Mouse (Mus musculus) G1E (cell line): ENCODE results near the gene Echdc3. TPM values are rescaled to one million over a fixed set of nuclear protein-coding genes. Genes with fewer than 3 reads are reported as not detected.

Experiments
- ATAC-seq: 2 replicates; pipeline ENCODE4 v1.8.0; 2016; ENCODE audit warnings: mild to moderate bottlenecking; ENCODE audit not compliant: insufficient number of reproducible peaks, poor library complexity, low FRiP score, severe bottlenecking; ENCODE audit errors: extremely low read depth
- DNase-seq: peaks from one replicate; pipeline ENCODE4 v3.0.0; 2012; ENCODE audit warnings: low spot score
- H3K27me3 ChIP-seq: 2 replicates; pipeline ENCODE4 v1.6.1; 2012; ENCODE audit warnings: mild to moderate bottlenecking, low read length, inconsistent platforms; ENCODE audit not compliant: insufficient read depth
- H3K36me3 ChIP-seq: replicated peaks from 2 replicates; pipeline ENCODE3; 2012; ENCODE audit warnings: mild to moderate bottlenecking, inconsistent platforms
- H3K4me1 ChIP-seq: 2 replicates; pipeline ENCODE4 v1.6.1; 2012; ENCODE audit warnings: low read depth, low read length, inconsistent platforms, mixed read lengths; ENCODE audit not compliant: insufficient read depth
- H3K4me3 ChIP-seq: 2 replicates; pipeline ENCODE4 v1.5.1; 2012; ENCODE audit warnings: low read depth, mild to moderate bottlenecking, inconsistent platforms, low read length, moderate library complexity, mixed read lengths
- H3K9me3 ChIP-seq: replicated peaks from 2 replicates; pipeline ENCODE4 v1.6.1; 2012; ENCODE audit warnings: inconsistent platforms
- CTCF ChIP-seq: IDR thresholded peaks from 2 replicates; pipeline ENCODE4 v1.5.1; 2012; ENCODE audit warnings: low read depth, low read length, inconsistent platforms, mixed read lengths
- GATA1 ChIP-seq: IDR thresholded peaks from 2 replicates; pipeline ENCODE4 v1.6.1; 2012; ENCODE audit warnings: borderline replicate concordance, low read length, inconsistent platforms, mixed read lengths
- GATA2 ChIP-seq: IDR thresholded peaks from 2 replicates; pipeline ENCODE4 v1.6.1; 2012; ENCODE audit warnings: low read depth, low read length, inconsistent platforms, borderline replicate concordance
- POLR2AphosphoS5 ChIP-seq: IDR thresholded peaks from 2 replicates; pipeline ENCODE4 v1.6.1; 2012; ENCODE audit warnings: low read depth, low read length, inconsistent platforms; ENCODE audit not compliant: insufficient replicate concordance
- TAL1 ChIP-seq: conservative IDR thresholded peaks from 2 replicates; pipeline ENCODE4 v1.6.1; 2012; ENCODE audit warnings: low read depth, low read length, inconsistent platforms, mixed read lengths
- polyA plus RNA-seq: library from polyadenylated mRNA; stranded (reverse); fragments of >175 nt; gene quantifications from 2 replicates; pipeline ENCODE4 v1.2.3, GENCODE M21; 2012
- total RNA-seq, 2 experiments: library from RNA; stranded (forward) in 1 of 2; stranded (reverse) in 1 of 2; fragments of 200-1000 nt in 1 of 2; fragments of >200 nt in 1 of 2; fragmentation: Nextera tagmentation in 1 of 2; gene quantifications; 2 replicates each; pipeline ENCODE4 v1.2.3; 2014 to 2017

Echdc3 gene
- total and polyA plus RNA-seq, 3 experiments: 0.27 TPM; not detected in 2

DNA sequence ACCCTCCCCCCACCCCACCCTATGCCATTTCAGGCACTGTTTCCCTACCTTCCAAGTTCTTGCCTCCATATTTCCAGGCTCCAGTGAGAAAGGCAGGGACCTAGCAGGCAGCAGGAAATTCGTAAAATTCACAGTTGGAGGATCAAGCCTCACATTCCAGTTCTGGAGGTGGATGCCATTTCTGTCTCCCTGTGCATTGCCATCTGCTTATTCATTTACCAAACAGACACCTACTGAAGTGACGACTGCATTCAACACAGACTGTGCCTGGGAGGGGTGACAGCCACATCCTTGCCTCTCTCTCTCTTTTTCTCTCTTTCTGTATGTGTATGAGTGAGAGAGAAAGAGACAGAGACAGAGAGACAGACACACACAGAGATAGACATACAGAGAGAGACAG lies 44.3 kb upstream of the Echdc3 start:
- H3K4me3 ChIP-seq: no peak overlapping the region
- 0 out of 2 replicates have a peak, but pooled peaks cover 3% of the 10 kb centered on the region for H3K27me3 ChIP-seq
- peaks cover 8% of the 10 kb centered on the region for H3K4me1 ChIP-seq
- ATAC-seq (no peak), DNase-seq (no peak)
- peaks cover 7% of the 10 kb centered on the region for H3K9me3 ChIP-seq
- no peaks in the 10 kb centered on the region for H3K36me3 ChIP-seq
- TF ChIP-seq TAL1: no peak
- TF ChIP-seq POLR2AphosphoS5: no peak
- TF ChIP-seq GATA1: no peak
- no peak for TF ChIP-seq GATA2
- no peak for TF ChIP-seq CTCF

DNA sequence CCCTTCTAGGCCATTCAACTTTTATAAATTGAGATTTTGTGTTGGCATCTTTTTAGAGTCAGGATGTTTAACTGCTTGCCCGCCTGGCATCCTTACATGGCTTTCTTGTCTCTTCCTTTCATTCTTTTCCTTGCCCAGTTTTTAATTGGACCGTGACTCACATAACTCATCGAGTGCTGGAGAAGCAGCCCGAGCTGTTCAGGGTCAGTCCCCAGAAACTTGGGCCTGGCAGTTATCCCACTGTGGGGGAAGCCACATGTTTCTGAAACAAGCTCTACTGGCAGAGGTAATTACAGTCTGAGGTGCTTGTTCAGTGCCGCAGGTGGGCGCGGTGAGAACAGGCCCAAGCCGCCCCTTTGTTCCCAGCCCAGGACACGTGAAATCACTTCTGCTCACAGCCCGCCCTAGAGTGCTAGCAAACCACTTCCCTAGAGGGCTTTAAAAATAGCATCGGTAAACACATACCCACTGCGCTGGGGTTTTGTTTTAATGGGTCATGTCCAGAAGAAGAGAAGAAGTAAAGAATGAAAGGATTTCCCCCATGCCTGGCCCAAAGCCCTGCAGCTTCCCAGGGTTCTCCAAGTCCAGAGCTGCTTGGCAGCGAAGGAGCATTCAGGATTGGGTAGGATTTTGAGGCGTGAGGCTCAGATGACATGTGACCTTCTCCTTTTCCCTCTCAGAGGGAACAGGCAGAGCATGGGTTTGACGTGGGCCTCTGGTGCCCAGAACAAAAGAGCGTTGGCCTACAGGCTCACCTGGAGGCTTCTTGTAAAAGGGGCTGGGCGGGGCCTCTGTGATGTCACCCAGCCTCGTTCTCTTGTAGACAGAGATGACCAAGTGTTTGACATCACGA lies 43.4 kb upstream of the Echdc3 start:
- no peaks in the 10 kb centered on the region for H3K36me3 ChIP-seq
- peaks cover 7% of the 10 kb centered on the region for H3K9me3 ChIP-seq
- no peak for DNase-seq
- peaks cover 10% of the 10 kb centered on the region for H3K4me1 ChIP-seq
- no peak for TF ChIP-seq GATA1
- no peak for TF ChIP-seq GATA2
- TF ChIP-seq POLR2AphosphoS5: no peak
- no peak for TF ChIP-seq CTCF
- TF ChIP-seq TAL1: no peak
- H3K27me3 ChIP-seq: peaks cover 6% of the 10 kb centered on the region; the same call in 1 of the 2 replicates
- ATAC-seq: no peak
- no peak overlapping the region for H3K4me3 ChIP-seq

DNA sequence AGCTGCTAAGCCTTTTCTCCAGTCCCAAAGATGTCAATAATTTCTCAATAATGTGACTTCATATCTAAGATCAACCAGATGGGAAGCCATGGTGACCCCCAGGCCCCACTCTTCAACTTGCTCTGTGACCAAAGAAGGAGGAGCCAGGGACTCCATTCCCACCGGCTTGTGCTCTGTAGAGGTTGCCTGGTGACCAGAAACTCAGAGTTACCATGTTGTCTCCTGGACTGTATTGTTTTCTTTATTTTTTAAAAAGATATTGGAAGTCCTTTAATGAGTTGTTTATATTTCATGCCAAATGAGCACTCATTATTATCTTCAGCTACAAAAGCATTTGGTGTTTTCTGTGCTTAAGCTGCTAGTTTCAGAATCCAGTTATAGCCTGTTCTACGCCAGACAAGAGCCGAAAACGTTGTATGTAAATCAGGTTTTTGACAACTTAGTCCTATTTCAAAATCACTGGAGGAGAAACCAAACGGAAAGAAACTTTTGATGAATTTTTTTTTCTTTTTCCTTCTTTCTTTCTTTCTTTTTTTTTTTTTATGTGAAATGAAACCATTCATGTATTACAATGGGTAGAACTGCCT lies 42.7 kb upstream of the Echdc3 start:
- ATAC-seq (no peak), DNase-seq (no peak)
- H3K9me3 ChIP-seq: peaks cover 7% of the 10 kb centered on the region
- H3K36me3 ChIP-seq: no peaks in the 10 kb centered on the region
- H3K4me3 ChIP-seq: no peak overlapping the region
- TF ChIP-seq GATA1 (no peak), GATA2 (no peak), TAL1 (no peak)
- H3K4me1 ChIP-seq: peaks cover 13% of the 10 kb centered on the region
- H3K27me3 ChIP-seq: peaks cover 9% of the 10 kb centered on the region; the same call in 1 of the 2 replicates

DNA sequence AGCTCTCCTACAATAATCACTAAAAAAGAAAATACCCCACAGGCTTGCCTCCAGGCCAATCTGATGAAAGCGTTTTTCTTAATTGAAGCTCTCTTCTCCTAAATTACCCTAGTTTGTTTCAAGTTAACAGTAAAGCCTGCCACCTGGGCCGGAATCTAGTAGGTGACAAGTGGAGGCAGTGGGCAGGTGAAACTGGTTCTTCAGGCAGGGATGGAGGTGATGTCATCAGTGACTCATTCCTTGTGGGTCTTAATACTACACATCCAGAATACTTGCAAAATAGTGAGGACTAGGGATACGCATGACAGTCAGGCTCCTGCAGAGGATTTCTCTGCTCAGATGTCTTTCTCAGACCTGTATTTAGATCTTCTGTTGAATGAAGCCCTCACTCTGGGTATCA lies 39.7 kb upstream of the Echdc3 start:
- TF ChIP-seq CTCF (no peak), GATA1 (no peak), POLR2AphosphoS5 (no peak), GATA2 (no peak), TAL1 (no peak)
- Histone ChIP-seq H3K4me1 (peaks cover 13% of the 10 kb centered on the region), H3K27me3 (peaks cover 15% of the 10 kb centered on the region), H3K36me3 (no peaks in the 10 kb centered on the region), H3K4me3 (no peak overlapping the region), H3K9me3 (0 out of 2 replicates have a peak, but pooled peaks cover 4% of the 10 kb centered on the region)
- DNase-seq (no peak), ATAC-seq (no peak)

DNA sequence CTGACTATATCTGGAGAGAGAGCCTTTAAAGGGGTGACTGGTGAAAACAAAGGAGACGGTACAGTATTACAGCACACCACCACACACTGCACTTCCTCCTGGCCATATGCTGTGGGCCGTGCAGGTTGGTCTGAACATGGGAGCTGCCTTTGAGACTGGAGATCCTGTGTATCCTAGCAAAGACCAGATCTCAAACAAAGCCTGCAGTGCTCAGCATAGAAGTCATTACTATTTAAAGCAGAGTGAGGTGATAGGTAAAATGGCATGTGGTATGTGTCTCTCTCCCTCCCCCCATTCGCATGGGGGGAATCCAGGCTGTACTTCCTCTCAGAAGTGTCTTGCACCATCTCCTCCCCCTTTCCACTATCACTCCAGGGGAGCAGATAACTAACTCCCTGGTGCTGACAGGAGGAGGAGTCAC lies 38.3 kb upstream of the Echdc3 start:
- peaks cover 19% of the 10 kb centered on the region for H3K27me3 ChIP-seq
- TF ChIP-seq GATA1 (no peak), TAL1 (no peak), CTCF (no peak), POLR2AphosphoS5 (no peak), GATA2 (no peak)
- H3K4me1 ChIP-seq: peaks cover 8% of the 10 kb centered on the region
- DNase-seq (no peak), ATAC-seq (no peak)
- H3K36me3 ChIP-seq: no peaks in the 10 kb centered on the region
- H3K4me3 ChIP-seq: no peak overlapping the region
- peaks cover 4% of the 10 kb centered on the region; the same call in 1 of the 2 replicates for H3K9me3 ChIP-seq

DNA sequence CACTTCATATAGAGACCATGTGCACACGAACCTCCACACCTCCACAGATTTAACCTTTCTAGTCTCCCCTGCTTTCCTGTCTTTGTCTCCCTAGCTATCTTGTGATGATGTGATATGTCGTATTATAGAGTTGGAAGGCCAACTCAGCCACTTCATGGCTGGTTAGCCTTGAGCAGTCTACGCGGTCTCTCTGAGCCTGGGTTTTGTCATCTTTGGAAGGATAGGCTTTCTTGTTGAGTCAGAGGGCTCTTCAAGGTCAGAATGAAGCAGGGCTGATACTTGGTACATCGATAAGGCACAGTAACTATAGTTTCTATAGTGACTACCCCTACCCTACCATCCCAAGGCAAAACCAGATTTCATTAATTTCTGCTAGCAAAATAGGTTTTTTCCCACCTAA lies 28.6 kb upstream of the Echdc3 start:
- DNase-seq: no peak
- TF ChIP-seq POLR2AphosphoS5 (no peak), TAL1 (no peak), CTCF (no peak), GATA2 (no peak), GATA1 (no peak)
- H3K4me3 ChIP-seq: no peak overlapping the region
- ATAC-seq: no peak
- no peaks in the 10 kb centered on the region for H3K36me3 ChIP-seq
- no peaks in the 10 kb centered on the region; the same call in 1 of the 2 replicates for H3K9me3 ChIP-seq
- peaks cover 56% of the 10 kb centered on the region for H3K27me3 ChIP-seq
- H3K4me1 ChIP-seq: peaks cover 13% of the 10 kb centered on the region; the same call in 1 of the 2 replicates
